Mouse (Mus musculus) liver, postnatal 0 days (tissue): ENCODE measurements around the gene Gabrg3. TPM values are rescaled to one million over a fixed set of nuclear protein-coding genes. Genes with fewer than 3 reads are reported as not detected.

Experiments
- ATAC-seq: fragments of 200-750 bp; cut with Nextera tagmentation; 2 replicates; pipeline ENCODE4 v1.8.0; 2017; ENCODE audit warnings: mild to moderate bottlenecking, moderate library complexity
- DNase-seq: peaks from one replicate; pipeline ENCODE4 v3.0.0-alpha.2; 2016
- H3K27ac ChIP-seq: fragments of 300-500 bp; sonication (generic); 2 replicates; pipeline ENCODE4 v1.5.1; 2014; ENCODE audit warnings: antibody characterized with exemption, moderate library complexity, mild to moderate bottlenecking, low read depth
- H3K27me3 ChIP-seq: fragments of 300-500 bp; sonication (generic); 2 replicates; pipeline ENCODE4 v1.6.1; 2014; ENCODE audit warnings: low read length, control low read depth, mixed read lengths; ENCODE audit not compliant: insufficient read depth
- H3K36me3 ChIP-seq: fragments of 300-500 bp; sonication (generic); replicated peaks from 2 replicates; pipeline ENCODE4 v1.6.1; 2014; ENCODE audit warnings: mild to moderate bottlenecking, control low read depth, low read length, moderate library complexity, mixed read lengths; ENCODE audit not compliant: insufficient read depth
- H3K4me1 ChIP-seq: fragments of 300-500 bp; sonication (generic); 2 replicates; pipeline ENCODE4 v1.6.1; 2014; ENCODE audit warnings: antibody characterized with exemption, mild to moderate bottlenecking, control low read depth; ENCODE audit not compliant: insufficient read depth
- H3K4me2 ChIP-seq: fragments of 300-500 bp; sonication (generic); 2 replicates; pipeline ENCODE4 v1.6.1; 2014; ENCODE audit warnings: low read depth, mild to moderate bottlenecking, low read length, moderate library complexity, mixed read lengths
- H3K4me3 ChIP-seq: fragments of 300-500 bp; sonication (generic); 2 replicates; pipeline ENCODE4 v1.5.1; 2014; ENCODE audit warnings: low read depth, low read length
- H3K9ac ChIP-seq: fragments of 300-500 bp; sonication (generic); replicated peaks from 2 replicates; pipeline ENCODE4 v1.6.1; 2014; ENCODE audit warnings: mild to moderate bottlenecking, moderate library complexity
- H3K9me3 ChIP-seq: fragments of 300-500 bp; sonication (generic); 2 replicates; pipeline ENCODE4 v1.6.1; 2016; ENCODE audit warnings: mild to moderate bottlenecking, control low read depth, low read length, mixed read lengths
- CTCF ChIP-seq: sonication (generic); IDR thresholded peaks from 2 replicates; pipeline ENCODE4 v1.5.1; 2016; ENCODE audit warnings: antibody characterized with exemption, low read depth
- EP300 ChIP-seq: IDR thresholded peaks from 2 replicates; pipeline ENCODE4 v1.6.1; 2016; ENCODE audit warnings: antibody characterized with exemption, low read depth, mild to moderate bottlenecking
- WGBS: fragments of 180-500 bp; shearing (Covaris S2); extraction: QIAGEN DNeasy Blood & Tissue Kit; methylation state at CpG from one replicate; pipeline ENCODE4 v1.1.7; 2014; ENCODE audit not compliant: insufficient replicate concordance; 5-methylcytosine and 5-hydroxymethylcytosine counted together
- polyA plus RNA-seq: library from polyadenylated mRNA; unstranded; fragments of >200 nt; fragmentation: Nextera tagmentation; extraction: Ambion mirVana; gene quantifications from 2 replicates; pipeline ENCODE4 v1.2.1, GENCODE M21; 2015

Gabrg3 gene
- polyA plus RNA-seq, 1 experiment from 2014 or later: not detected

- TF ChIP-seq CTCF: no peak
- TF ChIP-seq EP300: no peak
- Histone ChIP-seq H3K27me3 (no peaks in the 10 kb centered on the region), H3K4me1 (no peaks in the 10 kb centered on the region), H3K9me3 (no peaks in the 10 kb centered on the region), H3K9ac (no peak overlapping the region), H3K4me3 (no peak overlapping the region), H3K27ac (no peak overlapping the region), H3K36me3 (no peaks in the 10 kb centered on the region), H3K4me2 (no peak overlapping the region)
- DNase-seq: no peak
- no peak for ATAC-seq
- 76% methylated on average over 3 of the region's 3 CpGs for WGBS
Observed at GRCm38 (mm10) chr7:57324473-57324872, 62.5 kb downstream of the Gabrg3 start.

DNA sequence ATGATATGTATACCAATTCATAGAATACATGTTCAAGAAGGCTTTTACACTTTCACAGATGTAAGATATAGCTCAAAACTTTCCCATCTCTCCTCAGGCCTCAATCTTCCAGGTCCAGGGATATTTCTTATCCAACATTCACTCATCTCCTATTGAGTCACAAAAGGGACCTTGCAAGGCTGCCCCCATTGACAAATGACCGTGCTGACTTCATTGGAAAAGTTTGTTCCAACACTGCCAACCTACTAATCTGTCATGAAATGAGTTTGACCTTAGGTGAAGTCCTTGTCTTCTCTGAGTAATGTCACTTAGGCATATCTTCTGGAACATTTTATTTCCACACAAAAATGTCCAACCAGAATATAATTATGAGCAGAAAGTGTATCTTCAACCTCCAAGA lies 64.9 kb downstream of the Gabrg3 start:
- Histone ChIP-seq H3K36me3 (no peaks in the 10 kb centered on the region), H3K27ac (no peak overlapping the region), H3K4me1 (no peaks in the 10 kb centered on the region), H3K9ac (no peak overlapping the region), H3K4me3 (no peak overlapping the region), H3K9me3 (no peaks in the 10 kb centered on the region), H3K27me3 (no peaks in the 10 kb centered on the region), H3K4me2 (no peak overlapping the region)
- TF ChIP-seq EP300 (no peak), CTCF (no peak)
- 48% methylated on average over 1 of the region's 1 CpGs for WGBS
- DNase-seq (no peak), ATAC-seq (no peak)

DNA sequence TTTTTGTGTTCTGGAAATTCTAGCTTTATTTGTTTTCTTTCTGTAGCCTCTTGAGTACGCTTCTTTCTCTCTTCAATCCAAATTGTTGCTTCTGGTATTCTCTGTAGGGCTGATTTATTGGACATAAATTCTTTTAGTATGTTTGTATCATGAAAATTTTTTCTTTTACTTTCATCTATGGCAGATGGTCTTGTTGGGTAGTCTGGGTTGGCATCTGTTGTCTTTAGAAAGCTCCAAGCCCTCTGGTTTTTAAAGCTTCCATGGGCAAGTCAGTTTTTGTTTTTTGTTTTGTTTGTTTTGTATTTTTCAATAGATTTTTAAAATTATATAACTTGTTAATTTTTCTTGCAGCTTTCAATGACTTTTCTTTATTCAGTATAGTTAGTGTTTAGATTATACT lies 72.0 kb downstream of the Gabrg3 start:
- H3K4me2 ChIP-seq: no peak overlapping the region
- no peak for TF ChIP-seq CTCF
- TF ChIP-seq EP300: no peak
- no peak for ATAC-seq
- H3K4me1 ChIP-seq: no peaks in the 10 kb centered on the region
- H3K9ac ChIP-seq: no peak overlapping the region
- no peaks in the 10 kb centered on the region for H3K27me3 ChIP-seq
- H3K9me3 ChIP-seq: no peaks in the 10 kb centered on the region
- no peak overlapping the region for H3K27ac ChIP-seq
- no peak overlapping the region for H3K4me3 ChIP-seq
- DNase-seq: no peak
- WGBS: 56% methylated on average over 1 of the region's 1 CpGs
- H3K36me3 ChIP-seq: no peaks in the 10 kb centered on the region

DNA sequence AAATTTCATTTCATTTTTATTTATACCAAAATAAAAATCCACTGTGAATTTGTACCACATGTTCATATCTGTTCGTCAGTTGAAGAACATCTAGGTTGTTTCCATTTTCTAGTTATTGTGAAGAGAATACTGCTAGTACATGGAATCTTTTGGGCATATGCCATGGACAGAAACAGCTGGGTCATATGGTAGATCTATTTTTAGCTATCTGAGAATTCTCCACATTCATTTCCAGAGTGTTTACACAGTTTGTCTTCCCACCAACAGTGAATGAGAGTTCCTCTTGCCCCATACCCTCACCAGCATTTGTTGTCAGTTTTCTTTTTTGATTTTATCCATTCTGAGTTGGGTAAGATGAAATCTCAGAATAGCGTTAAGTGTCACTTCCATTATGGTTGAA lies 75.0 kb downstream of the Gabrg3 start:
- no peaks in the 10 kb centered on the region for H3K27me3 ChIP-seq
- no peak overlapping the region for H3K4me3 ChIP-seq
- H3K9me3 ChIP-seq: no peaks in the 10 kb centered on the region
- no peak overlapping the region for H3K4me2 ChIP-seq
- no peak overlapping the region for H3K27ac ChIP-seq
- TF ChIP-seq CTCF (no peak), EP300 (no peak)
- ATAC-seq (no peak), DNase-seq (no peak)
- no peak overlapping the region for H3K9ac ChIP-seq
- no peaks in the 10 kb centered on the region for H3K4me1 ChIP-seq
- 69% methylated on average over 2 of the region's 2 CpGs for WGBS
- H3K36me3 ChIP-seq: no peaks in the 10 kb centered on the region

GRCm38 (mm10) chr7:57307337-57307736 lies 79.7 kb downstream of the Gabrg3 start:
- ATAC-seq (no peak), DNase-seq (no peak)
- WGBS: 36% methylated on average over 1 of the region's 1 CpGs
- Histone ChIP-seq H3K9ac (no peak overlapping the region), H3K36me3 (no peaks in the 10 kb centered on the region), H3K27ac (no peak overlapping the region), H3K4me1 (no peaks in the 10 kb centered on the region), H3K4me3 (no peak overlapping the region), H3K4me2 (no peak overlapping the region), H3K27me3 (no peaks in the 10 kb centered on the region), H3K9me3 (no peaks in the 10 kb centered on the region)
- TF ChIP-seq CTCF (no peak), EP300 (no peak)

DNA sequence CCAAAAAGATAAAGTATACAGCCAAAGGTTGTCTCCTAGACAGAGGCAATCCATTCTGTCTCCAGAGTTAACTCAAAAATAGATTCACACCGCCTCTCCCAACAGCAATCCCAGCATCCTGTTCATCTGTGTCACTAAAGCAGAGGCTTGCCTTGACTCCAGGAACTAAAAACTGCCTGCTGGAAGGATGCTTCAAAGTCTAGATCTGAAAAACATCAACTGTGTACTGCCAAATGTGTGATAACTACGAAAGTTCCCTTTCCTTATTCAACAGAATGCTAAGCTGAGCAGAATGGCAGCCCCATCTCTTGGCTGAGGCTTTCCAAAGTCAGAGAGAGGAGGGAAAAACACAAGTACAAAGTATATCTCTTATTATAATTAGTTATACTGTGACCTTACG lies 90.3 kb downstream of the Gabrg3 start:
- no peak for DNase-seq
- Histone ChIP-seq H3K4me2 (no peak overlapping the region), H3K4me1 (no peaks in the 10 kb centered on the region), H3K9ac (no peak overlapping the region), H3K4me3 (no peak overlapping the region), H3K9me3 (no peaks in the 10 kb centered on the region), H3K27ac (no peak overlapping the region), H3K27me3 (no peaks in the 10 kb centered on the region), H3K36me3 (no peaks in the 10 kb centered on the region)
- WGBS: 70% methylated on average over 3 of the region's 3 CpGs
- ATAC-seq: no peak
- no peak for TF ChIP-seq CTCF
- no peak for TF ChIP-seq EP300

GRCm38 (mm10) chr7:57294127-57294526 lies 92.9 kb downstream of the Gabrg3 start:
- no peak overlapping the region for H3K27ac ChIP-seq
- ATAC-seq (no peak), DNase-seq (no peak)
- no peak overlapping the region for H3K4me3 ChIP-seq
- H3K9ac ChIP-seq: no peak overlapping the region
- no peaks in the 10 kb centered on the region for H3K9me3 ChIP-seq
- no peaks in the 10 kb centered on the region for H3K27me3 ChIP-seq
- no peak overlapping the region for H3K4me2 ChIP-seq
- H3K4me1 ChIP-seq: no peaks in the 10 kb centered on the region
- 50% methylated on average over 1 of the region's 1 CpGs for WGBS
- TF ChIP-seq CTCF: no peak
- no peak for TF ChIP-seq EP300
- no peaks in the 10 kb centered on the region for H3K36me3 ChIP-seq
